Mouse (Mus musculus): ENCODE results near the gene Relb. TPM values are rescaled to one million over a fixed set of nuclear protein-coding genes. Genes with fewer than 3 reads are reported as not detected.

Gene Relb
- polyA plus RNA-seq (2015; fragmentation: Nextera tagmentation; extraction: Ambion mirVana), result 6.1 and 6.5 TPM in 2 replicates

GRCm38 (mm10) chr7:19629361-19629734 is at the start of gene Relb:
Gene Relb, minus strand, starts transcription at chr7:19629438.
- no peaks in the 10 kb centered on the region for H3K27me3 ChIP-seq (ENCODE audit: control insufficient read depth, insufficient read depth, low read depth, low read length)
- under 1% methylated on average over 19 of the region's 41 CpGs for WGBS
- peak within 1 kb of the TSS; percentile 84 for H3K4me2 ChIP-seq (ENCODE audit: low read length)
- peak within 1 kb of the TSS; percentile 63 for H3K9ac ChIP-seq (ENCODE audit: low read depth, low read length)
- H3K4me1 ChIP-seq (ENCODE audit: control insufficient read depth, insufficient read depth, low read length), result peaks cover 9% of the 10 kb centered on the region; the same call in 1 of the 2 replicates
- no peaks in the 10 kb centered on the region for H3K9me3 ChIP-seq (replicated peaks; ENCODE audit: control insufficient read depth, low read length, poor library complexity, severe bottlenecking)
- H3K4me3 ChIP-seq (ENCODE audit: low read depth, low read length), result peak within 1 kb of the TSS; percentile 80
- peak within 1 kb of the TSS; percentile 76 for H3K27ac ChIP-seq (ENCODE audit: low read length)
- peaks cover 8% of the 10 kb centered on the region; the same call in 1 of the 2 replicates for H3K36me3 ChIP-seq (ENCODE audit: control insufficient read depth, insufficient read depth, low read length)
- ATAC-seq, result peak; percentile 77

- Histone ChIP-seq H3K36me3 (ENCODE audit: control insufficient read depth, insufficient read depth, low read length) (no peaks in the 10 kb centered on the region), H3K27me3 (ENCODE audit: control insufficient read depth, insufficient read depth, low read depth, low read length) (no peaks in the 10 kb centered on the region), H3K9me3 (replicated peaks; ENCODE audit: control insufficient read depth, low read length, poor library complexity, severe bottlenecking) (no peaks in the 10 kb centered on the region), H3K4me2 (ENCODE audit: low read length) (no peak overlapping the region), H3K9ac (ENCODE audit: low read depth, low read length) (no peak overlapping the region), H3K27ac (ENCODE audit: low read length) (no peak overlapping the region), H3K4me3 (ENCODE audit: low read depth, low read length) (no peak overlapping the region), H3K4me1 (ENCODE audit: control insufficient read depth, insufficient read depth, low read length) (no peaks in the 10 kb centered on the region)
- WGBS, result 90% methylated on average over 3 of the region's 3 CpGs
- no peak for ATAC-seq
These were observed 49.7 kb upstream of the Relb start for GRCm38 (mm10) chr7:19678901-19679300.

GRCm38 (mm10) chr7:19677872-19678271 is 48.6 kb upstream of the Relb start, which contains the start of gene Apoc2:
Gene Apoc2, minus strand, starts transcription at chr7:19677941.
- Histone ChIP-seq H3K27me3 (ENCODE audit: control insufficient read depth, insufficient read depth, low read depth, low read length) (no peaks in the 10 kb centered on the region), H3K9me3 (replicated peaks; ENCODE audit: control insufficient read depth, low read length, poor library complexity, severe bottlenecking) (no peaks in the 10 kb centered on the region), H3K9ac (ENCODE audit: low read depth, low read length) (no peak within 1 kb of the TSS), H3K36me3 (ENCODE audit: control insufficient read depth, insufficient read depth, low read length) (no peaks in the 10 kb centered on the region), H3K4me3 (ENCODE audit: low read depth, low read length) (no peak within 1 kb of the TSS), H3K4me2 (ENCODE audit: low read length) (no peak within 1 kb of the TSS), H3K27ac (ENCODE audit: low read length) (no peak within 1 kb of the TSS), H3K4me1 (ENCODE audit: control insufficient read depth, insufficient read depth, low read length) (no peaks in the 10 kb centered on the region)
- no peak for ATAC-seq
- 81% methylated on average over 8 of the region's 8 CpGs for WGBS

GRCm38 (mm10) chr7:19676662-19677061 is 47.4 kb upstream of the Relb start:
- H3K9ac ChIP-seq (ENCODE audit: low read depth, low read length), result no peak overlapping the region
- H3K4me1 ChIP-seq (ENCODE audit: control insufficient read depth, insufficient read depth, low read length), result no peaks in the 10 kb centered on the region
- no peak overlapping the region for H3K4me3 ChIP-seq (ENCODE audit: low read depth, low read length)
- no peak overlapping the region for H3K4me2 ChIP-seq (ENCODE audit: low read length)
- no peak for ATAC-seq
- H3K9me3 ChIP-seq (replicated peaks; ENCODE audit: control insufficient read depth, low read length, poor library complexity, severe bottlenecking), result no peaks in the 10 kb centered on the region
- 71% methylated on average over 1 of the region's 1 CpGs for WGBS
- no peak overlapping the region for H3K27ac ChIP-seq (ENCODE audit: low read length)
- H3K36me3 ChIP-seq (ENCODE audit: control insufficient read depth, insufficient read depth, low read length), result no peaks in the 10 kb centered on the region
- no peaks in the 10 kb centered on the region for H3K27me3 ChIP-seq (ENCODE audit: control insufficient read depth, insufficient read depth, low read depth, low read length)

GRCm38 (mm10) chr7:19675824-19676223 is 46.6 kb upstream of the Relb start:
- 83% methylated on average over 10 of the region's 10 CpGs for WGBS
- Histone ChIP-seq H3K27me3 (ENCODE audit: control insufficient read depth, insufficient read depth, low read depth, low read length) (no peaks in the 10 kb centered on the region), H3K9me3 (replicated peaks; ENCODE audit: control insufficient read depth, low read length, poor library complexity, severe bottlenecking) (no peaks in the 10 kb centered on the region), H3K4me1 (ENCODE audit: control insufficient read depth, insufficient read depth, low read length) (no peaks in the 10 kb centered on the region), H3K9ac (ENCODE audit: low read depth, low read length) (no peak overlapping the region), H3K4me2 (ENCODE audit: low read length) (no peak overlapping the region), H3K4me3 (ENCODE audit: low read depth, low read length) (no peak overlapping the region), H3K27ac (ENCODE audit: low read length) (no peak overlapping the region), H3K36me3 (ENCODE audit: control insufficient read depth, insufficient read depth, low read length) (no peaks in the 10 kb centered on the region)
- no peak for ATAC-seq

GRCm38 (mm10) chr7:19673083-19673699 is 44.0 kb upstream of the Relb start:
- H3K27me3 ChIP-seq (ENCODE audit: control insufficient read depth, insufficient read depth, low read depth, low read length), result no peaks in the 10 kb centered on the region
- WGBS, result 68% methylated on average over 14 of the region's 14 CpGs
- no peak overlapping the region for H3K27ac ChIP-seq (ENCODE audit: low read length)
- H3K4me1 ChIP-seq (ENCODE audit: control insufficient read depth, insufficient read depth, low read length), result peaks cover 3% of the 10 kb centered on the region; the same call in 1 of the 2 replicates
- H3K9ac ChIP-seq (ENCODE audit: low read depth, low read length), result no peak overlapping the region
- no peak overlapping the region for H3K4me3 ChIP-seq (ENCODE audit: low read depth, low read length)
- no peak for ATAC-seq
- H3K36me3 ChIP-seq (ENCODE audit: control insufficient read depth, insufficient read depth, low read length), result no peaks in the 10 kb centered on the region
- H3K9me3 ChIP-seq (replicated peaks; ENCODE audit: control insufficient read depth, low read length, poor library complexity, severe bottlenecking), result no peaks in the 10 kb centered on the region
- H3K4me2 ChIP-seq (ENCODE audit: low read length), result no peak overlapping the region

- no peak for ATAC-seq
- WGBS, result 76% methylated on average over 10 of the region's 10 CpGs
These were observed 42.3 kb upstream of the Relb start for GRCm38 (mm10) chr7:19671511-19671910.

GRCm38 (mm10) chr7:19668947-19669721 is 39.9 kb upstream of the Relb start:
- peaks cover 9% of the 10 kb centered on the region for H3K4me1 ChIP-seq (ENCODE audit: control insufficient read depth, insufficient read depth, low read length)
- H3K9ac ChIP-seq (ENCODE audit: low read depth, low read length), result no peak overlapping the region
- no peaks in the 10 kb centered on the region for H3K27me3 ChIP-seq (ENCODE audit: control insufficient read depth, insufficient read depth, low read depth, low read length)
- no peak overlapping the region for H3K4me3 ChIP-seq (ENCODE audit: low read depth, low read length)
- no peaks in the 10 kb centered on the region for H3K36me3 ChIP-seq (ENCODE audit: control insufficient read depth, insufficient read depth, low read length)
- no peaks in the 10 kb centered on the region for H3K9me3 ChIP-seq (replicated peaks; ENCODE audit: control insufficient read depth, low read length, poor library complexity, severe bottlenecking)
- peak; percentile 69 for ATAC-seq
- 11% methylated on average over 10 of the region's 10 CpGs for WGBS
- peak overlapping the region; percentile 74 for H3K27ac ChIP-seq (ENCODE audit: low read length)
- 0 out of 2 replicates have a peak overlapping the region, but pooled peaks have one; percentile 4 for H3K4me2 ChIP-seq (ENCODE audit: low read length)

More at GRCm38 (mm10) chr7:19671511-19671910, 42.3 kb upstream of the Relb start:
- peaks cover 3% of the 10 kb centered on the region; the same call in 1 of the 2 replicates for H3K4me1 ChIP-seq (ENCODE audit: control insufficient read depth, insufficient read depth, low read length)
- H3K4me3 ChIP-seq (ENCODE audit: low read depth, low read length), result no peak overlapping the region
- no peak overlapping the region for H3K9ac ChIP-seq (ENCODE audit: low read depth, low read length)
- H3K4me2 ChIP-seq (ENCODE audit: low read length), result no peak overlapping the region
- no peaks in the 10 kb centered on the region for H3K27me3 ChIP-seq (ENCODE audit: control insufficient read depth, insufficient read depth, low read depth, low read length)
- no peaks in the 10 kb centered on the region for H3K9me3 ChIP-seq (replicated peaks; ENCODE audit: control insufficient read depth, low read length, poor library complexity, severe bottlenecking)
- H3K27ac ChIP-seq (ENCODE audit: low read length), result no peak overlapping the region
- H3K36me3 ChIP-seq (ENCODE audit: control insufficient read depth, insufficient read depth, low read length), result no peaks in the 10 kb centered on the region

- WGBS, result 64% methylated on average over 2 of the region's 2 CpGs
- Histone ChIP-seq H3K27ac (ENCODE audit: low read length) (no peak overlapping the region), H3K27me3 (ENCODE audit: control insufficient read depth, insufficient read depth, low read depth, low read length) (no peaks in the 10 kb centered on the region), H3K4me1 (ENCODE audit: control insufficient read depth, insufficient read depth, low read length) (peaks cover 25% of the 10 kb centered on the region), H3K4me2 (ENCODE audit: low read length) (no peak overlapping the region), H3K36me3 (ENCODE audit: control insufficient read depth, insufficient read depth, low read length) (no peaks in the 10 kb centered on the region), H3K9me3 (replicated peaks; ENCODE audit: control insufficient read depth, low read length, poor library complexity, severe bottlenecking) (no peaks in the 10 kb centered on the region), H3K9ac (ENCODE audit: low read depth, low read length) (no peak overlapping the region), H3K4me3 (ENCODE audit: low read depth, low read length) (no peak overlapping the region)
- no peak for ATAC-seq
These were observed 38.2 kb upstream of the Relb start for GRCm38 (mm10) chr7:19667434-19667833.
